Mouse (Mus musculus) cerebellum, adult 2 months (tissue): ENCODE measurements around the gene Gys2. TPM values are rescaled to one million over a fixed set of nuclear protein-coding genes. Genes with fewer than 3 reads are reported as not detected.

Experiments
- DNase-seq, 2 experiments: peaks; one replicate each; pipeline ENCODE4 v3.0.0; 2021
- H3K27ac ChIP-seq: fragments of 200-500 bp; 2 replicates; pipeline ENCODE4 v1.5.1; 2012; ENCODE audit warnings: low read length, control low read depth, inconsistent platforms; ENCODE audit not compliant: insufficient read depth
- H3K27me3 ChIP-seq: fragments of 200-500 bp; 2 replicates; pipeline ENCODE4 v1.6.1; 2012; ENCODE audit warnings: inconsistent platforms, mild to moderate bottlenecking, low read length, moderate library complexity; ENCODE audit not compliant: control insufficient read depth, insufficient read depth
- H3K4me1 ChIP-seq: fragments of 200-500 bp; 2 replicates; pipeline ENCODE4 v1.6.1; 2011; ENCODE audit warnings: low read length; ENCODE audit not compliant: control insufficient read depth, insufficient read depth
- H3K4me3 ChIP-seq: fragments of 200-500 bp; replicated peaks from 2 replicates; pipeline ENCODE3; 2011; ENCODE audit warnings: mild to moderate bottlenecking, low read depth, low read length, control low read depth; ENCODE audit not compliant: insufficient read depth
- CTCF ChIP-seq: fragments of 200-500 bp; IDR thresholded peaks from 2 replicates; pipeline ENCODE4 v1.5.1; 2011; ENCODE audit warnings: low read depth, mild to moderate bottlenecking, control low read depth, low read length, moderate library complexity, borderline replicate concordance; ENCODE audit not compliant: insufficient read depth
- POLR2A ChIP-seq: fragments of 200-500 bp; IDR thresholded peaks from 2 replicates; pipeline ENCODE4 v1.6.1; 2011; ENCODE audit warnings: low read length, control low read depth, borderline replicate concordance; ENCODE audit not compliant: insufficient read depth
- WGBS: fragments of 180-500 bp; shearing (Covaris S2); methylation state at CpG from one replicate; pipeline ENCODE4 v1.1.7; 2018; 5-methylcytosine and 5-hydroxymethylcytosine counted together
- polyA plus RNA-seq: library from polyadenylated mRNA; depleted of rRNA; stranded (reverse); fragments of >200 nt; gene quantifications from 2 replicates; pipeline ENCODE4 v1.2.3, GENCODE M21; 2012

Gys2 gene
- polyA plus RNA-seq, 1 experiment, result 0.08 TPM

DNA sequence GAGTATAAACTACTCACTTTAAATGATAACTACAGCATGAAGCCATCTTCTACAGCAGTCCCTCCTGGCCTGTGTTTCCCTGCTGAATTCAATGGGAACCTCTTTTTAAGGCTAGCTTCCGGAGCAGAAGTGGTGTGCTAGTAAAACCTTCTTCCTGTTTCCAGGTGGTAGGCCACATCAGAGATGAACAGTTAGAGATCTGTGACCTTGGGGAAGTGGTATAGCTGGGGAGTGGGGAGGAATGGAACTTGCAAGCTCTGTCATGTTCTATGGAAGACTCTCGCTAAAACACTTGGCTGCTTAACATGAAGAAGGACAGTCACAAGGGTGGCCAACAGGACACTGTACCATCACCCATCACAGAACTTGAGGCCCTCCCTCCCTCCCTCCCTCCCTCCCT is 19.6 kb downstream of the Gys2 start:
- no peak for TF ChIP-seq CTCF
- TF ChIP-seq POLR2A, result no peak
- Histone ChIP-seq H3K27ac (no peak overlapping the region), H3K27me3 (no peaks in the 10 kb centered on the region), H3K4me1 (no peaks in the 10 kb centered on the region), H3K4me3 (no peak overlapping the region)
- no peak for DNase-seq
- 84% methylated on average over 2 of the region's 2 CpGs for WGBS

DNA sequence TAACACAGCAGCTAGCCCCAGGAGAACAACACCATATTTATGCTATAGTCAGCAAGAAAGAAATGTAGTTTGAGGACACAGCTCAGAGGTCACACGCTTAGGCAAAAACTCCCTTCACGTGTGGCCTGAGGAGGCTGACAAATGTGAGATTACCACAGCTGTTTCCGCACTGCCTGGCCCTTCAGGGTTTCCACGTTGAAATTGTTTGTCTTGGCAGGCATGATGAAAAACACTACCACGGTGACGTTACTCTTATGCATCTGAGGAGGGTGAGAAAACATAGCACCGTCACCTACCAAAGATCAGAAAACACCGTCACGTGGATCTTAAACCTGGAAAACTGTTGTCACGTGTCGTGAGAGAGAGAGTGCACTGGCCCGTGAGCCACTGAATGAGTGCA is 21.5 kb downstream of the Gys2 start:
- WGBS, result 69% methylated on average over 12 of the region's 12 CpGs
- no peak for DNase-seq
- no peak overlapping the region for H3K27ac ChIP-seq
- no peak overlapping the region for H3K4me3 ChIP-seq
- H3K27me3 ChIP-seq, result no peaks in the 10 kb centered on the region
- TF ChIP-seq POLR2A (no peak), CTCF (no peak)
- H3K4me1 ChIP-seq, result no peaks in the 10 kb centered on the region

DNA sequence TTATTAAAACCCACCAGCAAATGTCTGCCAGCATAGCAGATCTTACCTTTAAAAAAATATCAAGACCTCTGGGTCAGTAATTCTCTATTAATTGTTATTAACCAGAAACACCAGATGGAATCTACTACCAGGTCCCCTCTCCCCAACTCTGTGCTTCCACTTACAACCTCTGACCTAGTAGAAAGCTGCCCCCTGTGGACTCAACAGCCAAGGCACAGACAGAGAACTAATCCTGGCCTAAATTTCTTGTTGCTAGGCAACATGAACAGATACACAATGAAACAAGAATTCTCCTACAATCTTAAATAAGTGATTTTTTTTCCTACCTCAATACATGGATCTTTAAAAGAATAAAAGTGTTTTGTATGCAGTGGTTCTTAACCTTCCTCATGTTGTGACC is 43.8 kb downstream of the Gys2 start:
- TF ChIP-seq CTCF (no peak), POLR2A (no peak)
- DNase-seq, result no peak
- Histone ChIP-seq H3K27ac (no peak overlapping the region), H3K4me3 (no peak overlapping the region), H3K4me1 (no peaks in the 10 kb centered on the region), H3K27me3 (no peaks in the 10 kb centered on the region)

DNA sequence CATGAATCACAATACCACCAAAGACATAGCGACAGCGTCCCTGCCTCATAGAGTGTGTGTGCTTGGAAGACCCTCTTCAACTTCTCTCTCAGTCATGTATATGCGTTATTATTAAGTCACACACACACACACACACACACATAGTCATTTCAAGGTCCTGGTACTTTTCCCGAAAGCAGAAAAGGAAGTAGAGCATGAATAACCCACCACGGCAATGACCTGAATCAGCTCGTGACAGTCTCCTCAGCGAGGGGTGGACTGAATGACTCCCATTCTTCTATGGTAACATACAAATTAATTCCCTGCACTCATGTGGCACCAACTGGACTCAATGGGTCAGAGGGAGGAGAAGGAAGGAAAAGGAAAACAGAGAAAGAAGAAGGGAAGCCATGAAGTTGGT is 47.9 kb downstream of the Gys2 start:
- no peak overlapping the region for H3K27ac ChIP-seq
- H3K27me3 ChIP-seq, result no peaks in the 10 kb centered on the region
- WGBS, result 50% methylated on average over 7 of the region's 7 CpGs
- no peak for TF ChIP-seq CTCF
- no peak for TF ChIP-seq POLR2A
- no peaks in the 10 kb centered on the region for H3K4me1 ChIP-seq
- no peak for DNase-seq
- no peak overlapping the region for H3K4me3 ChIP-seq

DNA sequence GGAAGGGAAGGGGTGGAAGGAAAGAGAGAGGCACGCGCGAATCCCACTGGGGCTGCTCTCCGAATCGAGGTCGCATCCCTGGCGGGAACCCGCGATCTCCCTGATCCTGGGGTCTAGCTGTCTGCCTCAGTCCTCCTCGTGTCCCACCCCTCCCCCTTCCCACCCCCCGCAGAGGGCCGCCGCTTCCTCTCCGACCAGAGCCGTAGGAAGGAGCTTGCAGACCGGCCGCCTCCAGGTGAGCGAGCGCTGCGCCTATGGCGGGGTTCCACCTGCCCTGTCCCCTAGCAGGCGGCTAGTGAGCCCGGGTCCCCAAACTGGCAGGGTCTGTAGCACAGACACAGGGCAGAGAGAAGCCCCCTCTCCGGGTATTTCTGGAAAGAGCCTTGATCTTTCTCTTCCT is 58.3 kb downstream of the Gys2 start:
- Histone ChIP-seq H3K4me3 (no peak overlapping the region), H3K4me1 (no peaks in the 10 kb centered on the region), H3K27me3 (peaks cover 2% of the 10 kb centered on the region; the same call in 1 of the 2 replicates), H3K27ac (no peak overlapping the region)
- whole genome bisulfite sequencing, result 3% methylated on average over 24 of the region's 24 CpGs
- DNase-seq, result no peak
- no peak for TF ChIP-seq POLR2A
- no peak for TF ChIP-seq CTCF

DNA sequence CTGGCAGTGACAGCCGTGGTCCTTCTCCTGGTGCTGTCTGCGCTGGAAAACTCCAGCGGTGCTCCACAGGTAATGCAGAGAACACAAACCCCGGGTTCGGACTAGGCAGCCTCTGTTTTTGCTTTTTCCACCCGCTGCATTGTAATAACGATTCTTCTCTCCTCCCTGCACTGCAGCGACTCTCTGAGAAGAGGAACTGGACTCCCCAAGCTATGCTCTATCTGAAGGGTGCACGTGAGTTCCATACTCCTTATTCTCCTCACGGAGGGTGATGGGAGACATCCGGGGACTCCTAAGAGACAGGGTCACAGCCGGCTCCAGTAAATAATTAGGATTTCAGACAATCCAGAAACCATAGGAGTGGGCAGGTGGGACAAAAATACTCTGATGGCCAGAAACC is 59.1 kb downstream of the Gys2 start:
- peaks cover 2% of the 10 kb centered on the region; the same call in 1 of the 2 replicates for H3K27me3 ChIP-seq
- no peak for DNase-seq
- TF ChIP-seq CTCF (no peak), POLR2A (no peak)
- H3K4me3 ChIP-seq, result no peak overlapping the region
- no peak overlapping the region for H3K27ac ChIP-seq
- WGBS, result 37% methylated on average over 12 of the region's 12 CpGs
- H3K4me1 ChIP-seq, result no peaks in the 10 kb centered on the region

DNA sequence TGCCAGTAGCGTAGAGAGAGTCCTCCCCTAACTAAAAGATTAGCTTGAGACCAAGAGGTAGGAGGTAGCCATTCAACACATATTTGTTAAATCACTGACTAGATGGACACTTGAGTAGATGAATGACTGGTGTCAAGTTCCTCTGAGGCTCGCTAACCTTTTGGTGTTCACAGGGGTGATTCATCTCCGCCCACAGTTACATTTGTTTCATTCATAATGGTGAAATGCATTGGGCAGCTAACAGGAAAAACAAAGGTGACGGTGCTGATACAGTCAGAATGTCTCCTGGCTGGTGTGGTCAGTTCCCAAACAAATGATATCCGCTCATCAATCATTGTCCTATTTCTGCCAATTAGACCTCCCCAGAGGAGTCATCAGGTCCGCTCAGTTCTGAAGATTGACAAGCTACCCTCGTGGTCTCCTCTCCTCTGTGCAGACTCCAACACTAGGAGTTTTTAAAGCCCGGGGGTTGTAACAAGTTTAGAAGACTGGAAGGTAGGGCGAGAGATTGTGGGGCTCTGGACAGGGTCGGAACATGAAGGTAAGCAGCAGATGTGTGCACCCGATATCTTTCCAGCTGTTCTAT is 59.9 kb downstream of the Gys2 start, which contains the start of gene Spx:
Gene Spx (plus strand): TSS at position 536 of the 586 bp plus-strand sequence.
- H3K4me3 ChIP-seq, result no peak within 1 kb of the TSS
- H3K27me3 ChIP-seq, result peaks cover 2% of the 10 kb centered on the region; the same call in 1 of the 2 replicates
- no peak within 1 kb of the TSS for H3K27ac ChIP-seq
- no peaks in the 10 kb centered on the region for H3K4me1 ChIP-seq
- 83% methylated on average over 11 of the region's 11 CpGs for WGBS
- DNase-seq, result no peak
- TF ChIP-seq POLR2A, result no peak
- no peak for TF ChIP-seq CTCF

DNA sequence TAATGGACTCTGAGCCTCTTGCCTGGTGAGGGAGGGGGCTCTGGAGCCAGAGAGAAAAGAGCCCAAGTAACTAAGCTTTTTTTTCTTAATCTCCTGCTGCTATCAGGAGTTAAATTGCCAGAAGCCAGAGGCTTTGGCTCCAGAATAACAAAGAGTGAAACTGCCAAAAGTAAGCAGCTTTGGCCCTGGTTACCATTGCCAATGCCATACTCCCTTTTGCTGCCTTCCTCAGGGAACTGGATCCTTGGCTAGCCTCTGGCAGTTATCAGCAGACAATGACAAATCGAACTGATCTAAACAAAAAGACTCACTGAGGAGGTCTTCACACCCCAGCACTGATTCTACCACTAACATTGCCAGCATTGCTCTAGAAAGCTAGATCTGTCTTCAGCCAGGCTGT is 61.8 kb downstream of the Gys2 start:
- Histone ChIP-seq H3K4me3 (no peak overlapping the region), H3K27me3 (peaks cover 2% of the 10 kb centered on the region; the same call in 1 of the 2 replicates), H3K4me1 (no peaks in the 10 kb centered on the region), H3K27ac (no peak overlapping the region)
- TF ChIP-seq POLR2A (no peak), CTCF (no peak)
- 5% methylated on average over 1 of the region's 1 CpGs for WGBS
- DNase-seq, result no peak

DNA sequence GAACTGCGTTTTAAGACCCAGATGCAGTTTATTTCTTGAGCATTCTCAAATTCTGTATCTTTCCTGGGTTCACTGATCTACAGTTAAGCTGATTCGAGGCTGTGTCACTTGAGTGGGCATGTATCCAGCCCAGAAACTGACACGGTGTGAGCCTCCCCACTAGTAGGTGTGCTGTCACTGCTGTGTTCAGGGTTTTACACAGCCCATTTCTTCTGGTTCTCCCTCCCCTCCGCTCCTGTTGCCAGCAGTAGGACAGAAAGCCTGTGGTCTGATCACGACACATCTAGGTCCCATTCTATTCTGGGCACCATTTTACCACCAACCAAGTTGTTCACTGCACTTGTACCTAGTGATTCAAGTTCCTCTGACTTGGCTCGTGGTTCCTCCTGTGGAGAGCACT is 77.2 kb downstream of the Gys2 start:
- Histone ChIP-seq H3K27me3 (no peaks in the 10 kb centered on the region), H3K27ac (no peak overlapping the region), H3K4me1 (peaks cover 5% of the 10 kb centered on the region), H3K4me3 (no peak overlapping the region)
- DNase-seq, result no peak
- TF ChIP-seq CTCF, result no peak
- TF ChIP-seq POLR2A, result no peak
- 70% methylated on average over 6 of the region's 6 CpGs for WGBS
